Mouse (Mus musculus): ENCODE measurements at regions not wholly inside any gene's neighbourhood (a gene's known extent, or its start where the extent isn't known, plus 50 kb on each side); places are given as distances from the start of the nearest gene placed in this dataset.

GRCm38 (mm10) chr2:178542032-178542431 lies 111.7 kb downstream of the Cdh26 start:
- Histone ChIP-seq H3K4me2 (replicated peaks; ENCODE audit: low read depth, low read length, severe bottlenecking) (no peak overlapping the region), H3K27me3 (ENCODE audit: control insufficient read depth, insufficient read depth, low read length) (no peaks in the 10 kb centered on the region), H3K9ac (ENCODE audit: low read depth, low read length, severe bottlenecking) (no peak overlapping the region), H3K9me3 (ENCODE audit: control insufficient read depth, low read length) (no peaks in the 10 kb centered on the region), H3K4me3 (replicated peaks; ENCODE audit: low read length) (no peak overlapping the region), H3K36me3 (ENCODE audit: control insufficient read depth, insufficient read depth, low read length) (no peaks in the 10 kb centered on the region), H3K27ac (replicated peaks; ENCODE audit: low read depth, low read length) (no peak overlapping the region), H3K4me1 (ENCODE audit: control insufficient read depth, insufficient read depth, low read length) (0 out of 2 replicates have a peak, but pooled peaks cover 3% of the 10 kb centered on the region)
- ATAC-seq (ENCODE audit: low FRiP score, low read depth) (no peak), DNase-seq (ENCODE audit: low spot score) (no peak)
- no peak for TF ChIP-seq POLR2A (IDR thresholded peaks at IDR 0.05; ENCODE audit: borderline replicate concordance, extremely low read depth, insufficient read depth, insufficient read length)
- WGBS: 11% methylated on average over 2 of the region's 2 CpGs

DNA sequence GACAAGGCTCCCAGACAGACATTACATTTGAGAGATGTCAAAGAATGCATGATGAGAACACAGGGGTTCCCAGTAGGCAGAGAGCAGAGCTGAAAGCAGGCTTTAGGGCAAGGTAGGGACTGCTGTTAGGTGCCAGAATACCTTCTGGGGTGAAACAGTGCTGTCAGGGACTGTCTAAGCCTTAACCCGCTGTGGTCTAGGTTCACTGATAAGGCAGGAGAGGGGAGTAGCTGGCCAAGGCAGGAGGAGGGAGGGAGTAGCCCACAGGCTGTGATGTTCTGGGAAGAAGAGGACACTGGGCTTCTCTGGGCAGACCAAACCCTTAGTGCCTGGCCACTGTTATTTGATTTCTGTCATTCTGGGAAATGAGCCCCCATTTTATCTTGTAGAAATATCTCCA lies 114.1 kb downstream of the Cdh26 start:
- Histone ChIP-seq H3K9ac (ENCODE audit: low read depth, low read length, severe bottlenecking) (no peak overlapping the region), H3K36me3 (ENCODE audit: control insufficient read depth, insufficient read depth, low read length) (no peaks in the 10 kb centered on the region), H3K4me2 (replicated peaks; ENCODE audit: low read depth, low read length, severe bottlenecking) (no peak overlapping the region), H3K4me3 (replicated peaks; ENCODE audit: low read length) (no peak overlapping the region), H3K27ac (replicated peaks; ENCODE audit: low read depth, low read length) (no peak overlapping the region), H3K4me1 (ENCODE audit: control insufficient read depth, insufficient read depth, low read length) (0 out of 2 replicates have a peak, but pooled peaks cover 3% of the 10 kb centered on the region), H3K27me3 (ENCODE audit: control insufficient read depth, insufficient read depth, low read length) (no peaks in the 10 kb centered on the region), H3K9me3 (ENCODE audit: control insufficient read depth, low read length) (no peaks in the 10 kb centered on the region)
- WGBS: 100% methylated on average over 1 of the region's 1 CpGs
- TF ChIP-seq POLR2A (IDR thresholded peaks at IDR 0.05; ENCODE audit: borderline replicate concordance, extremely low read depth, insufficient read depth, insufficient read length): no peak
- DNase-seq (ENCODE audit: low spot score): no peak
- ATAC-seq (ENCODE audit: low FRiP score, low read depth): no peak

- no peak for ATAC-seq (ENCODE audit: low FRiP score, low read depth)
- Histone ChIP-seq H3K27me3 (ENCODE audit: control insufficient read depth, insufficient read depth, low read length) (no peaks in the 10 kb centered on the region), H3K9me3 (ENCODE audit: control insufficient read depth, low read length) (no peaks in the 10 kb centered on the region), H3K9ac (ENCODE audit: low read depth, low read length, severe bottlenecking) (no peak overlapping the region), H3K4me3 (replicated peaks; ENCODE audit: low read length) (no peak overlapping the region), H3K4me2 (replicated peaks; ENCODE audit: low read depth, low read length, severe bottlenecking) (no peak overlapping the region), H3K36me3 (ENCODE audit: control insufficient read depth, insufficient read depth, low read length) (no peaks in the 10 kb centered on the region), H3K4me1 (ENCODE audit: control insufficient read depth, insufficient read depth, low read length) (0 out of 2 replicates have a peak, but pooled peaks cover 3% of the 10 kb centered on the region), H3K27ac (replicated peaks; ENCODE audit: low read depth, low read length) (no peak overlapping the region)
- no peak for TF ChIP-seq POLR2A (IDR thresholded peaks at IDR 0.05; ENCODE audit: borderline replicate concordance, extremely low read depth, insufficient read depth, insufficient read length)
- WGBS: 83% methylated on average over 15 of the region's 15 CpGs
- DNase-seq (ENCODE audit: low spot score): no peak
These were observed 115.4 kb downstream of the Cdh26 start for GRCm38 (mm10) chr2:178545601-178546352.

DNA sequence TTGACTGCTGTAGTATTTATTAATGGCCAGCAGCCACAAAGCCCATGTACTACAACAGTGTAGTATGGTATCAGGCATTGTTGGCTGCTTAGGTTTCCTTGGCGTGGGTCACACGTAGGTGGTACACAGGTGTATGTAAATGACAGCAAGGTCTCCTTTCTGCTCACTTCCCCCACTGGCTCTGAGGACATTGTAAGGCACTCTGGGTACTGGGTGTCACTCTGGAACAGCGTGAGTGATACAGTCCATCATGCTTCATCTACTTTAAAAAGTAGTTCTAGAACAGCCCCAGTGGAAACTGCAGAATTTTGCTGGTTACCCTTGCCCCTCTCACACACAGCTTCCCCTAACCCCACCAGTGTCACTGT lies 116.0 kb downstream of the Cdh26 start:
- Histone ChIP-seq H3K4me1 (ENCODE audit: control insufficient read depth, insufficient read depth, low read length) (0 out of 2 replicates have a peak, but pooled peaks cover 3% of the 10 kb centered on the region), H3K4me2 (replicated peaks; ENCODE audit: low read depth, low read length, severe bottlenecking) (no peak overlapping the region), H3K27ac (replicated peaks; ENCODE audit: low read depth, low read length) (no peak overlapping the region), H3K27me3 (ENCODE audit: control insufficient read depth, insufficient read depth, low read length) (no peaks in the 10 kb centered on the region), H3K9ac (ENCODE audit: low read depth, low read length, severe bottlenecking) (no peak overlapping the region), H3K9me3 (ENCODE audit: control insufficient read depth, low read length) (no peaks in the 10 kb centered on the region), H3K36me3 (ENCODE audit: control insufficient read depth, insufficient read depth, low read length) (no peaks in the 10 kb centered on the region), H3K4me3 (replicated peaks; ENCODE audit: low read length) (no peak overlapping the region)
- DNase-seq (ENCODE audit: low spot score): no peak
- TF ChIP-seq POLR2A (IDR thresholded peaks at IDR 0.05; ENCODE audit: borderline replicate concordance, extremely low read depth, insufficient read depth, insufficient read length): no peak
- 81% methylated on average over 3 of the region's 3 CpGs for WGBS
- no peak for ATAC-seq (ENCODE audit: low FRiP score, low read depth)

- TF ChIP-seq POLR2A (IDR thresholded peaks at IDR 0.05; ENCODE audit: borderline replicate concordance, extremely low read depth, insufficient read depth, insufficient read length): no peak
- no peak for DNase-seq (ENCODE audit: low spot score)
- Histone ChIP-seq H3K9ac (ENCODE audit: low read depth, low read length, severe bottlenecking) (no peak overlapping the region), H3K4me1 (ENCODE audit: control insufficient read depth, insufficient read depth, low read length) (0 out of 2 replicates have a peak, but pooled peaks cover 3% of the 10 kb centered on the region), H3K9me3 (ENCODE audit: control insufficient read depth, low read length) (no peaks in the 10 kb centered on the region), H3K4me2 (replicated peaks; ENCODE audit: low read depth, low read length, severe bottlenecking) (no peak overlapping the region), H3K4me3 (replicated peaks; ENCODE audit: low read length) (no peak overlapping the region), H3K36me3 (ENCODE audit: control insufficient read depth, insufficient read depth, low read length) (no peaks in the 10 kb centered on the region), H3K27me3 (ENCODE audit: control insufficient read depth, insufficient read depth, low read length) (no peaks in the 10 kb centered on the region), H3K27ac (replicated peaks; ENCODE audit: low read depth, low read length) (no peak overlapping the region)
- 32% methylated on average over 3 of the region's 3 CpGs for WGBS
- ATAC-seq (ENCODE audit: low FRiP score, low read depth): no peak
These were observed 116.6 kb downstream of the Cdh26 start for GRCm38 (mm10) chr2:178546888-178547287.

Measured in limb, embryonic 14.5 days (tissue).